Mouse (Mus musculus) bone marrow, adult 2 months (tissue): Measurements from ENCODE around the gene Zfp507.

Source experiments
- CTCF ChIP-seq: fragments of 200-500 bp; IDR thresholded peaks from 2 replicates; pipeline ENCODE4 v1.5.1; 2011; ENCODE audit warnings: low read length, control low read depth; ENCODE audit not compliant: control insufficient read depth, insufficient read depth
- POLR2A ChIP-seq: fragments of 200-500 bp; IDR thresholded peaks from 2 replicates; pipeline ENCODE4 v1.6.1; 2011; ENCODE audit warnings: low read depth, mild to moderate bottlenecking, control low read depth, low read length, borderline replicate concordance; ENCODE audit not compliant: control insufficient read depth

- TF ChIP-seq POLR2A: no peak
- no peak for TF ChIP-seq CTCF
These were observed 49.3 kb downstream of the Zfp507 start for GRCm38 (mm10) chr7:35753319-35754032.
